Mouse (Mus musculus) stomach, embryonic 16.5 days (tissue): Measurements from ENCODE around the gene Tex50. TPM values are rescaled to one million over a fixed set of nuclear protein-coding genes. Genes with fewer than 3 reads are reported as not detected.
"Not testable (repeated sequence)": the region's sequence is repeated elsewhere in the genome, so short reads cannot be mapped to it uniquely, and the experiment has no call there.

Experiments used
- ATAC-seq: fragments of 200-750 bp; cut with Nextera tagmentation; 2 replicates; pipeline ENCODE4 v1.8.0; 2017; ENCODE audit warnings: moderate number of reproducible peaks, moderate TSS enrichment; ENCODE audit not compliant: insufficient read depth, low FRiP score
- H3K27ac ChIP-seq: fragments of 300-500 bp; sonication (generic); 2 replicates; pipeline ENCODE4 v1.5.1; 2014; ENCODE audit warnings: low read length
- H3K27me3 ChIP-seq: fragments of 300-500 bp; sonication (generic); 2 replicates; pipeline ENCODE4 v1.6.1; 2014; ENCODE audit warnings: low read length, control low read depth, mixed read lengths; ENCODE audit not compliant: control insufficient read depth, insufficient read depth
- H3K36me3 ChIP-seq: fragments of 300-500 bp; sonication (generic); 2 replicates; pipeline ENCODE4 v1.6.1; 2014; ENCODE audit warnings: low read length; ENCODE audit not compliant: control insufficient read depth, insufficient read depth
- H3K4me1 ChIP-seq: fragments of 300-500 bp; sonication (generic); 2 replicates; pipeline ENCODE4 v1.6.1; 2014; ENCODE audit warnings: low read length, control low read depth, mixed read lengths; ENCODE audit not compliant: control insufficient read depth, insufficient read depth
- H3K4me2 ChIP-seq: fragments of 300-500 bp; sonication (generic); 2 replicates; pipeline ENCODE4 v1.6.1; 2014; ENCODE audit warnings: low read depth, low read length, mixed read lengths
- H3K4me3 ChIP-seq: fragments of 300-500 bp; sonication (generic); replicated peaks from 2 replicates; pipeline ENCODE4 v1.5.1; 2014; ENCODE audit warnings: mild to moderate bottlenecking, low read length
- H3K9ac ChIP-seq: fragments of 300-500 bp; sonication (generic); 2 replicates; pipeline ENCODE4 v1.6.1; 2014; ENCODE audit warnings: low read length
- H3K9me3 ChIP-seq: fragments of 300-500 bp; sonication (generic); replicated peaks from 2 replicates; pipeline ENCODE4 v1.6.1; 2016; ENCODE audit warnings: low read length, control low read depth; ENCODE audit not compliant: control insufficient read depth
- WGBS: fragments of 180-500 bp; shearing (Covaris S2); extraction: QIAGEN DNeasy Blood & Tissue Kit; methylation state at CpG from one replicate; pipeline ENCODE4 v1.1.7; 2014; 5-methylcytosine and 5-hydroxymethylcytosine counted together
- polyA plus RNA-seq: library from polyadenylated mRNA; unstranded; fragments of >200 nt; fragmentation: Nextera tagmentation; extraction: Ambion mirVana; gene quantifications from 2 replicates; pipeline ENCODE4 v1.2.1, GENCODE M21; 2015

The Tex50 gene
- polyA plus RNA-seq, 1 experiment from 2014 or later: not detected

DNA sequence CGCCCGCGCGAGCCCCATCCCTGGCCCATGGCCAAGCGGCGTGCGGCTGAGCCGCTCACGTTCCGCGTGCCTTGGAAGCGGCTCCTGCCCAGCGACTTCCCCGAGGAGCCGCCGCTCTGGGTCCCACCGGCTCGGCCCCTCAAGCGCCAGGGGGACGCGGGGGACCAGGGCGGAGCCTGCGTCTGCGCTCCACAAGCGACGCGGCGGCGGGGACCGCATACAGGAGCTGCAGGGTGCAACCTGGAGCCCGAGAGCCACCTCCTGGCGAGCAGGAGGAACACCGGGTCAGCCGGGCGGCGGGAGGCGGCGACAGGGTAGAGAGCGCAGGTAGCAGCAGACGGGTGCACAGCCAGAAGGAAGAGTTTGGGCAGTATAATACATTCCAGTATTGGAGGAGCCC lies 11.5 kb upstream of the Tex50 start:
- peak; percentile 80 for ATAC-seq
- Histone ChIP-seq H3K27ac (no peak overlapping the region), H3K9me3 (no peaks in the 10 kb centered on the region), H3K4me3 (peak overlapping the region; percentile 61), H3K9ac (peak overlapping the region; percentile 71), H3K36me3 (no peaks in the 10 kb centered on the region), H3K4me1 (no peaks in the 10 kb centered on the region), H3K27me3 (no peaks in the 10 kb centered on the region; the same call in 1 of the 2 replicates), H3K4me2 (peak overlapping the region; percentile 86)
- under 1% methylated on average over 40 of the region's 40 CpGs for WGBS

- 58% methylated on average over 4 of the region's 4 CpGs for WGBS
- Histone ChIP-seq H3K4me1 (no peaks in the 10 kb centered on the region), H3K27ac (no peak overlapping the region), H3K36me3 (no peaks in the 10 kb centered on the region), H3K9me3 (no peaks in the 10 kb centered on the region), H3K27me3 (no peaks in the 10 kb centered on the region), H3K4me2 (no peak overlapping the region), H3K9ac (no peak overlapping the region), H3K4me3 (no peak overlapping the region)
- ATAC-seq: no peak
Observed at GRCm38 (mm10) chr1:161160266-161160665, 1.2 kb upstream of the Tex50 start.

DNA sequence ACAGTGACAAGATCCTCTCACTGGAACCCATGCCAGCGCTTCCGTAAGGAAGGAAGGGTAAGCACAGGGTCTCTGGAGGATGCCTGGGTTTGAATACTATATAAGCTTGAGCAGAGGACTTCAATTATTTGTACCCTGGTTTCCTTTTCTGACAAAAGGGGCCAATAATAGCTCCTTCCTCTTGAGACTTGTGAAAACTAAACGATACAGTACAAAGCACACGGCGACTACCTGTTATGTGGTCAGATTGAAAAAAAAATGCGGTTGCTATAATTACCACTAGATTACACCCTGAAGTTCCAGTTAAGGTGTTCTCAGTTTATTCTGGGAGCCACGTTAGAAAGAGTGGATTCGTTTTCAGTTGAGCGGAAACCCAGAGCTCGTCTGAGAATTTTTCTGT lies 2.6 kb downstream of the Tex50 start:
- WGBS: 85% methylated on average over 10 of the region's 10 CpGs

DNA sequence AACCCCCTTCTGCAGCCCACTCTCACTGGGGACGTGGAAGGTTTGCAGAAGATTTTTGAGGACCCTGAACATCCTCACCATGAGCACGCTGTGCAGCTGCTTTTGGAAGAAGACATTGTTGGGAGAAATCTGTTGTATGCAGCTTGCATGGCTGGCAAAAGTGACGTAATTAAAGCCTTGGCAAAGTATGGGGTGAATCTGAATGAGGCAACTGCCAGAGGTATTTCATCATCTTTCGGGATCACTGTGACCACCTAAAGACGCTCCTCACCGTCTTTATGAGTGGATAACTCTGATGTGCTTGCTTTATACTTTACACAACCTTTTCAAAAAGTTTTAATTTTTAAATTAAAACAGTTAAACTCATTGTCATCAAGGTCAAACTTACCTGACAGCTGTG lies 8.0 kb downstream of the Tex50 start:
- 66% methylated on average over 6 of the region's 6 CpGs for WGBS
- H3K27ac ChIP-seq: no peak overlapping the region
- H3K9me3 ChIP-seq: no peaks in the 10 kb centered on the region
- no peak overlapping the region for H3K4me3 ChIP-seq
- no peak for ATAC-seq
- no peaks in the 10 kb centered on the region for H3K4me1 ChIP-seq
- H3K36me3 ChIP-seq: no peaks in the 10 kb centered on the region
- no peak overlapping the region for H3K9ac ChIP-seq
- H3K4me2 ChIP-seq: no peak overlapping the region
- H3K27me3 ChIP-seq: no peaks in the 10 kb centered on the region

More for the DNA sequence above, 2.6 kb downstream of the Tex50 start:
- no peak for ATAC-seq
- Histone ChIP-seq H3K36me3 (no peaks in the 10 kb centered on the region), H3K4me1 (no peaks in the 10 kb centered on the region), H3K4me2 (no peak overlapping the region), H3K27ac (no peak overlapping the region), H3K4me3 (no peak overlapping the region), H3K9me3 (no peaks in the 10 kb centered on the region), H3K9ac (no peak overlapping the region), H3K27me3 (no peaks in the 10 kb centered on the region)

- WGBS: 79% methylated on average over 2 of the region's 2 CpGs
- ATAC-seq: no peak
Observed at GRCm38 (mm10) chr1:161147888-161148287, 11.2 kb downstream of the Tex50 start.

DNA sequence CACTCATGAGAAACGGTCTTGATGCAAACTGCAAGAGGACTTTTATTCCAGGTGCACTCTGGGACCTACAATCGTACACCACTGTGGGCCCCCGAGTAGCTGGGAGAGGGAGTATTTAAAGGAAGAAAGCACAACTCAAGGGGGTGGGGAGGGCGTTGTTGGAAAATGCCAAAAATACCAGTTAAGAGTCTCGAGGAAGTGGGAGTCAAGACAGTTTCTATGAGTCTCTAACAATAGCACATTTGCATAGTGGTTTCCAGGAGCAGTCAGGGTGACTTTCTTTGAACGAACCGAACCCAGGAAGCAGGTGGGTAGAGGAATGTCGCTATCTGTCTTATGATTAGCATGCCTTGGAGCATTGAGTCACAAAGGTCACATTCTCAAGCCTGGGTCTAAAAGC lies 13.5 kb downstream of the Tex50 start:
- not testable (repeated sequence) for H3K27me3 ChIP-seq, ATAC-seq, H3K9ac ChIP-seq, H3K4me3 ChIP-seq, H3K36me3 ChIP-seq, H3K4me1 ChIP-seq, H3K27ac ChIP-seq, H3K4me2 ChIP-seq, H3K9me3 ChIP-seq
- WGBS: 74% methylated on average over 8 of the region's 8 CpGs

More at GRCm38 (mm10) chr1:161147888-161148287, 11.2 kb downstream of the Tex50 start:
- Histone ChIP-seq H3K9ac (no peak overlapping the region), H3K9me3 (no peaks in the 10 kb centered on the region), H3K27me3 (no peaks in the 10 kb centered on the region), H3K4me1 (no peaks in the 10 kb centered on the region), H3K36me3 (no peaks in the 10 kb centered on the region), H3K4me3 (no peak overlapping the region), H3K4me2 (no peak overlapping the region), H3K27ac (no peak overlapping the region)

DNA sequence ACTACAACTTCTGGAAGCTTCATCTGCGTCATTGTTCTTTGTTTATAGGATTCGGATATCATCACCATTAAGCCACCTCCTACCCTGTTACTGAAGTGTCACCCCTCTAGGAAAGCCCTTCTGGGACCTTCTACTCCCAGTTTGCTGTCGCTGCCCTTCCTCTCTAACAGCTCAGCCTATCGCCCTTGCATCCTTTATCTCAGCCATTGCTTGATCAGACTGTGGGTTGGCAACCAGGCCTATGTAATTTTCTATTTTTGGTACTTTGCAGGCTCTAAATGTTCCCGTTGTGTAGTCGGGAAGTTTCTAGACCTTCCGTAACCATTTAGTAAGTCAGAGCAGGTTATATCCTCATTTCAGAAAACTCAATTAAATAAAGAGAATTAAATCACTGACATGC lies 15.9 kb downstream of the Tex50 start:
- no peaks in the 10 kb centered on the region for H3K27me3 ChIP-seq
- no peak overlapping the region for H3K9ac ChIP-seq
- H3K9me3 ChIP-seq: no peaks in the 10 kb centered on the region
- 86% methylated on average over 7 of the region's 7 CpGs for WGBS
- 0 out of 2 replicates have a peak, but pooled peaks cover 3% of the 10 kb centered on the region for H3K4me1 ChIP-seq
- no peaks in the 10 kb centered on the region for H3K36me3 ChIP-seq
- no peak for ATAC-seq
- H3K4me3 ChIP-seq: no peak overlapping the region
- H3K4me2 ChIP-seq: no peak overlapping the region
- H3K27ac ChIP-seq: no peak overlapping the region

- WGBS: 6% methylated on average over 33 of the region's 33 CpGs
- peak; percentile 66; the same call in 1 of the 2 replicates for ATAC-seq
- Histone ChIP-seq H3K36me3 (no peaks in the 10 kb centered on the region), H3K4me2 (peak within 1 kb of the TSS; percentile 85), H3K9me3 (no peaks in the 10 kb centered on the region), H3K4me1 (0 out of 2 replicates have a peak, but pooled peaks cover 3% of the 10 kb centered on the region), H3K27ac (no peak within 1 kb of the TSS), H3K4me3 (peak within 1 kb of the TSS; percentile 44), H3K27me3 (no peaks in the 10 kb centered on the region), H3K9ac (peak within 1 kb of the TSS; percentile 69)
Observed at GRCm38 (mm10) chr1:161142531-161143159, 16.5 kb downstream of the Tex50 start, which contains the start of gene Ankrd45. Gene Ankrd45 (plus strand): TSS chr1:161142691.

- WGBS: 72% methylated on average over 9 of the region's 9 CpGs
- no peaks in the 10 kb centered on the region for H3K27me3 ChIP-seq
- H3K27ac ChIP-seq: no peak overlapping the region
- H3K9ac ChIP-seq: no peak overlapping the region
- no peaks in the 10 kb centered on the region for H3K36me3 ChIP-seq
- H3K4me3 ChIP-seq: no peak overlapping the region
- 0 out of 2 replicates have a peak, but pooled peaks cover 3% of the 10 kb centered on the region for H3K4me1 ChIP-seq
- H3K9me3 ChIP-seq: no peaks in the 10 kb centered on the region
- H3K4me2 ChIP-seq: no peak overlapping the region
- no peak for ATAC-seq
Observed at GRCm38 (mm10) chr1:161140026-161140762, 18.9 kb downstream of the Tex50 start.
